In the genomic region with DNA sequence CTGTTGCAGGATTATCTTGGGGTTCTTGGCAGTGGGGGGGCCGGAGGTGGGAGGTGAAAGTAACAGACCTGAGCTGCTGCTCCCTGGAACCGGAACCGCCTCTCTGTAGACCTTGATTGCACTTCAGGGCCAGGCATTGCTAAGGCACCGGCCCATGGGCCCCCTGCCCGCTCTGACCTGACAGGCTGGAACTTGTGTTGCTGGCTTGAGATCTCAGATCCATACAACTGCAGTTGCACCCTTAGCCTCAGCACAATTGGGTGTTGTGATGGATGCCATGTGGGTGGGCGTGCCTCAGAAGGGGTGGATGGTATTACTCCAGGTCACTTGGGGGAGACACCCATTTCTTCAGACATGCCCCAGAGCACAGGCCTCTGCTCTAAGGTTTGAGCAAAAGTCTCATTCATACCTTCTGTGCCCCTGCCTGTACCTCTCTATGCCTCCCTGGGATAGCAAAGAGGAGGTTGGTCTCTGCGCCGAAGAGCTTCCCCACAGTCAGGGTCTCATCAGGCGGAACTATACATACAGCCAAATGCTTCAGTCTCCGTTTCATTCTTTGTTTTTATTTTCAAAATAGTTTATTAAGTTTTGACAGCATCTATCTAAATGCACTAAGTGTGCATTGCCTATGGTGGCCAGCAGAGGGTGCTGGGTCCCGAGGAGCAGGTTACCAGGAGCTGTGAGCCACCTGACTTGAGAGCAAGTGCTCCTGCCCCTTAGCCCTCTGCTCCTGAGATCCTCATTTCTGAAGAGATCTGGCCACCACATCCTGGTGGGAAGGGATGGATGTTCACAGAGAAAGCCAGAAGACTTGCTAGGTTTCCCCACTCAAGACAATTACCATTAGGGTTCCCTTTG, we compare ENCODE assay signal across 9 mouse cellular contexts. TPM values are rescaled to one million over a fixed set of nuclear protein-coding genes. Genes with fewer than 3 reads are reported as not detected.
A peak's percentile ranks its signal among the peaks of the same experiment; 100 is the strongest.
DNase-seq lines count a peak whose midpoint lies in the region; ATAC-seq and TF ChIP-seq lines count a peak whose summit lies in the region.
"Had no signal": no experiment of that assay in that cellular context is flagged by ENCODE, and none has a peak within 500 bp of the region (broad histone marks: within the 10 kb centered on the region; RNA-seq: fewer than 3 reads in every experiment).

No protein-coding gene starts in this region.

- peak in 1 of 2 experiments; percentile 33; a peak in 1 of 4 replicates for TF ChIP-seq POLR2A in MEL (IDR thresholded peaks at IDR 0.05; ENCODE audit: control insufficient read depth in 1 of 2, insufficient read depth in 1 of 2, low read depth in 1 of 2, low read length in 2 of 2, poor library complexity in 1 of 2)

- peak; percentile 31 for ATAC-seq in heart, postnatal 0 days (ENCODE audit: insufficient read depth, low read depth)
- peak; percentile 13; the same call in 1 of the 2 replicates for ATAC-seq in hindbrain, embryonic 15.5 days (ENCODE audit: low FRiP score, low read depth)
- ATAC-seq in liver, embryonic 11.5 days (replicated peaks; ENCODE audit: low FRiP score): peak; percentile 53

- H3K4me1 ChIP-seq in heart, postnatal 0 days (ENCODE audit: control insufficient read depth, insufficient read depth): 0 out of 2 replicates have a peak, but pooled peaks cover 8% of the 10 kb centered on the region
- peaks cover 2 to 10% of the 10 kb centered on the region in 2 experiments for H3K4me1 ChIP-seq in MEL (ENCODE audit: control insufficient read depth in 1 of 2, insufficient read depth in 2 of 2, low read length in 2 of 2)
- peaks cover 4% of the 10 kb centered on the region for H3K4me1 ChIP-seq in hindbrain, embryonic 15.5 days (replicated peaks)
- H3K4me1 ChIP-seq in liver, embryonic 11.5 days (replicated peaks; ENCODE audit: control insufficient read depth, insufficient read depth, low read length): 0 out of 2 replicates have a peak, but pooled peaks cover 2% of the 10 kb centered on the region

- no peak overlapping the region for H3K9ac ChIP-seq in heart, postnatal 0 days (replicated peaks; ENCODE audit: low read depth, low read length)
- H3K9ac ChIP-seq in MEL (ENCODE audit: control insufficient read depth, low read depth, low read length, poor library complexity, severe bottlenecking): no peak overlapping the region
- H3K9ac ChIP-seq in hindbrain, embryonic 15.5 days: no peak overlapping the region
- no peak overlapping the region for H3K9ac ChIP-seq in liver, embryonic 11.5 days (ENCODE audit: low read depth, low read length)

- H3K4me2 ChIP-seq in heart, postnatal 0 days (ENCODE audit: low read depth, low read length): no peak overlapping the region
- no peak overlapping the region for H3K4me2 ChIP-seq in hindbrain, embryonic 15.5 days
- H3K4me2 ChIP-seq in liver, embryonic 11.5 days: no peak overlapping the region

- DNase-seq in heart, postnatal 0 days (ENCODE audit: low spot score): no peak
- no peak for DNase-seq in heart, adult 8-10 months (ENCODE audit: low spot score)
- peak; percentile 88 for DNase-seq in MEL (ENCODE audit: low read depth, low spot score)
- DNase-seq in embryo, embryonic 10.5 days (ENCODE audit: low spot score): peak; percentile 68
- no peak for DNase-seq in liver, embryonic 11.5 days (ENCODE audit: low spot score)
- DNase-seq in neural tube, embryonic 10.5 days (ENCODE audit: extremely low spot score, low spot score): peak; percentile 58
- DNase-seq in thymus, postnatal 25 days: peak; percentile 81

- H3K27ac ChIP-seq in heart, postnatal 0 days (ENCODE audit: low read depth): no peak overlapping the region
- no peak overlapping the region for H3K27ac ChIP-seq in MEL (ENCODE audit: control insufficient read depth, low read depth, low read length)
- no peak overlapping the region for H3K27ac ChIP-seq in hindbrain, embryonic 15.5 days (replicated peaks)
- H3K27ac ChIP-seq in liver, embryonic 11.5 days (ENCODE audit: low read depth, low read length): no peak overlapping the region; the same call in 1 of the 2 replicates

- peaks cover 45% of the 10 kb centered on the region for H3K36me3 ChIP-seq in heart, postnatal 0 days (replicated peaks; ENCODE audit: control insufficient read depth, insufficient read depth, low read length)
- H3K36me3 ChIP-seq in MEL (ENCODE audit: control insufficient read depth in 1 of 2, insufficient read depth in 2 of 2, low read length in 2 of 2): peaks cover 4 to 7% of the 10 kb centered on the region in 2 experiments; a peak in 3 of 4 replicates
- H3K36me3 ChIP-seq in hindbrain, embryonic 15.5 days: peaks cover 44% of the 10 kb centered on the region
- H3K36me3 ChIP-seq in liver, embryonic 11.5 days (ENCODE audit: control insufficient read depth, insufficient read depth, low read length): peaks cover 41% of the 10 kb centered on the region

- H3K79me2 ChIP-seq in MEL (ENCODE audit: control insufficient read depth, insufficient read depth, low read length, poor library complexity): no peaks in the 10 kb centered on the region; the same call in 1 of the 2 replicates

- no peak overlapping the region for H3K4me3 ChIP-seq in heart, postnatal 0 days (ENCODE audit: low read depth, low read length)
- H3K4me3 ChIP-seq in MEL (ENCODE audit: control insufficient read depth in 1 of 2, insufficient read depth in 1 of 2, low read depth in 2 of 2, low read length in 2 of 2): no peak overlapping the region
- no peak overlapping the region for H3K4me3 ChIP-seq in hindbrain, embryonic 15.5 days
- H3K4me3 ChIP-seq in liver, embryonic 11.5 days (ENCODE audit: low read depth, low read length): no peak overlapping the region

- 55% methylated on average over 11 of the region's 11 CpGs for WGBS in heart, postnatal 0 days
- WGBS in hindbrain, embryonic 15.5 days: 55% methylated on average over 11 of the region's 11 CpGs
- WGBS in liver, embryonic 11.5 days: 59% methylated on average over 11 of the region's 11 CpGs

- TF ChIP-seq RAD21 in MEL (IDR thresholded peaks at IDR 0.05; ENCODE audit: low read depth, low read length): peak; percentile 57

- peak; percentile 75 for TF ChIP-seq CTCF in heart, postnatal 0 days (IDR thresholded peaks at IDR 0.05; ENCODE audit: low read depth)
- peak; percentile 91 to 98 (median 95) for TF ChIP-seq CTCF in MEL (IDR thresholded peaks at IDR 0.05 in 2 of 3, conservative IDR thresholded peaks at IDR 0.05 in 1 of 3; ENCODE audit: control insufficient read depth in 1 of 3, insufficient read depth in 1 of 3, low read depth in 2 of 3, low read length in 3 of 3, poor library complexity in 1 of 3, severe bottlenecking in 1 of 3)

- TF ChIP-seq EP300 in heart, postnatal 0 days (IDR thresholded peaks at IDR 0.05; ENCODE audit: low read depth): no peak
- TF ChIP-seq EP300 in MEL (IDR thresholded peaks at IDR 0.05; ENCODE audit: low read depth in 1 of 2, low read length in 2 of 2): no peak

- 0 out of 2 replicates have a peak, but pooled peaks cover 6% of the 10 kb centered on the region for H3K27me3 ChIP-seq in heart, postnatal 0 days (ENCODE audit: control insufficient read depth, insufficient read depth, low read length)
- H3K27me3 ChIP-seq in MEL (ENCODE audit: control insufficient read depth in 1 of 2, insufficient read depth in 2 of 2, low read length in 2 of 2): no peaks in the 10 kb centered on the region
- no peaks in the 10 kb centered on the region for H3K27me3 ChIP-seq in hindbrain, embryonic 15.5 days
- no peaks in the 10 kb centered on the region for H3K27me3 ChIP-seq in liver, embryonic 11.5 days (replicated peaks; ENCODE audit: control insufficient read depth, insufficient read depth, low read length)

- H3K9me3 ChIP-seq in heart, postnatal 0 days (replicated peaks; ENCODE audit: control insufficient read depth, low read length): no peaks in the 10 kb centered on the region
- no peaks in the 10 kb centered on the region for H3K9me3 ChIP-seq in MEL (replicated peaks; ENCODE audit: insufficient read depth, low read length)
- H3K9me3 ChIP-seq in hindbrain, embryonic 15.5 days: no peaks in the 10 kb centered on the region
- H3K9me3 ChIP-seq in liver, embryonic 11.5 days (ENCODE audit: control insufficient read depth, low read length): no peaks in the 10 kb centered on the region

RNA-seq across cellular contexts. Expression of gene H2-D1, which starts 8.1 kb away (rescaled TPM):
- 65.4 and 104 TPM in 2 replicates for total RNA-seq in heart, postnatal 0 days (2014; rRNA removed; ENCODE audit: low replicate concordance)
- polyA plus RNA-seq in heart, postnatal 0 days (2015; fragmentation: Nextera tagmentation; extraction: Ambion mirVana): 105 and 113 TPM in 2 replicates
- total RNA-seq in heart, adult 8-10 months (2022): 100 to 1,000 TPM; 108 to 169 (median 117) TPM
- total RNA-seq in MEL (2012; rRNA removed): 58.7 and 60.1 TPM in 2 replicates
- polyA plus RNA-seq in MEL (2012; ENCODE audit: insufficient read depth in 1 of 2, insufficient read length in 2 of 2, low read depth in 1 of 2, low replicate concordance in 2 of 2, missing spikeins in 1 of 2): 10 to 100 TPM in 1 of 2 experiments, not detected in 1; 97.9 TPM
- 118 and 128 TPM in 2 replicates for polyA plus RNA-seq in hindbrain, embryonic 15.5 days (2015; fragmentation: Nextera tagmentation; extraction: Ambion mirVana)
- polyA plus RNA-seq in liver, embryonic 11.5 days (2014; fragmentation: Nextera tagmentation; extraction: Ambion mirVana): 88.0 and 90.8 TPM in 2 replicates

RNA-seq across cellular contexts. Expression of gene Ddx39b, which starts 12.9 kb away (rescaled TPM):
- 148 and 162 TPM in 2 replicates for total RNA-seq in heart, postnatal 0 days (2014; rRNA removed; ENCODE audit: low replicate concordance)
- 131 TPM in 2 replicates for polyA plus RNA-seq in heart, postnatal 0 days (2015; fragmentation: Nextera tagmentation; extraction: Ambion mirVana)
- 10 to 100 TPM; 76.7 to 92.1 (median 86.6) TPM for total RNA-seq in heart, adult 8-10 months (2022)
- 206 and 270 TPM in 2 replicates for total RNA-seq in MEL (2012; rRNA removed)
- polyA plus RNA-seq in MEL (2012; ENCODE audit: insufficient read depth in 1 of 2, insufficient read length in 2 of 2, low read depth in 1 of 2, low replicate concordance in 2 of 2, missing spikeins in 1 of 2): 100 to 1,000 TPM; 581 to 787 TPM
- polyA plus RNA-seq in hindbrain, embryonic 15.5 days (2015; fragmentation: Nextera tagmentation; extraction: Ambion mirVana): 361 and 365 TPM in 2 replicates
- polyA plus RNA-seq in liver, embryonic 11.5 days (2014; fragmentation: Nextera tagmentation; extraction: Ambion mirVana): 432 and 439 TPM in 2 replicates

RNA-seq across cellular contexts. Expression of gene Nfkbil1, which starts 18.9 kb away (rescaled TPM):
- total RNA-seq in heart, postnatal 0 days (2014; rRNA removed; ENCODE audit: low replicate concordance): 14.3 and 33.4 TPM in 2 replicates
- 6.7 and 7.0 TPM in 2 replicates for polyA plus RNA-seq in heart, postnatal 0 days (2015; fragmentation: Nextera tagmentation; extraction: Ambion mirVana)
- 1 to 10 TPM; 8.2 to 9.4 (median 8.5) TPM for total RNA-seq in heart, adult 8-10 months (2022)
- 10.1 and 10.3 TPM in 2 replicates for total RNA-seq in MEL (2012; rRNA removed)
- 10 to 100 TPM in 1 of 2 experiments, not detected in 1; 26.0 TPM for polyA plus RNA-seq in MEL (2012; ENCODE audit: insufficient read depth in 1 of 2, insufficient read length in 2 of 2, low read depth in 1 of 2, low replicate concordance in 2 of 2, missing spikeins in 1 of 2)
- polyA plus RNA-seq in hindbrain, embryonic 15.5 days (2015; fragmentation: Nextera tagmentation; extraction: Ambion mirVana): 10.8 and 12.0 TPM in 2 replicates
- polyA plus RNA-seq in liver, embryonic 11.5 days (2014; fragmentation: Nextera tagmentation; extraction: Ambion mirVana): 4.6 and 5.4 TPM in 2 replicates

RNA-seq across cellular contexts. Expression of gene Atp6v1g2, which starts 21.0 kb away (rescaled TPM):
- 3.2 and 3.7 TPM in 2 replicates for total RNA-seq in heart, postnatal 0 days (2014; rRNA removed; ENCODE audit: low replicate concordance)
- 10.6 and 10.7 TPM in 2 replicates for polyA plus RNA-seq in heart, postnatal 0 days (2015; fragmentation: Nextera tagmentation; extraction: Ambion mirVana)
- total RNA-seq in heart, adult 8-10 months (2022): 1 to 10 TPM; 1.7 to 3.6 (median 1.9) TPM
- total RNA-seq in MEL (2012; rRNA removed): 0.46 and 0.56 TPM in 2 replicates
- polyA plus RNA-seq in MEL (2012; ENCODE audit: insufficient read depth in 1 of 2, insufficient read length in 2 of 2, low read depth in 1 of 2, low replicate concordance in 2 of 2, missing spikeins in 1 of 2): 1 to 10 TPM in 1 of 2 experiments, not detected in 1; 4.7 TPM
- 99.1 and 110 TPM in 2 replicates for polyA plus RNA-seq in hindbrain, embryonic 15.5 days (2015; fragmentation: Nextera tagmentation; extraction: Ambion mirVana)
- polyA plus RNA-seq in liver, embryonic 11.5 days (2014; fragmentation: Nextera tagmentation; extraction: Ambion mirVana): 2.6 and 2.9 TPM in 2 replicates

RNA-seq across cellular contexts. Expression of gene Gm16181, which starts 33.8 kb away (rescaled TPM):
- 0.93 TPM in 1 of 2 replicates, not detected in the other for total RNA-seq in heart, postnatal 0 days (2014; rRNA removed; ENCODE audit: low replicate concordance)
- polyA plus RNA-seq in heart, postnatal 0 days (2015; fragmentation: Nextera tagmentation; extraction: Ambion mirVana): 0.81 and 0.87 TPM in 2 replicates
- under 1 TPM in 1 of 4 experiments, not detected in 3; 0.72 TPM for total RNA-seq in heart, adult 8-10 months (2022)
- total RNA-seq in MEL (2012; rRNA removed): not detected in 2 replicates
- polyA plus RNA-seq in MEL (2012; ENCODE audit: insufficient read depth in 1 of 2, insufficient read length in 2 of 2, low read depth in 1 of 2, low replicate concordance in 2 of 2, missing spikeins in 1 of 2): under 1 TPM in 1 of 2 experiments, not detected in 1; 0.58 TPM
- 0.43 and 0.55 TPM in 2 replicates for polyA plus RNA-seq in hindbrain, embryonic 15.5 days (2015; fragmentation: Nextera tagmentation; extraction: Ambion mirVana)
- 0.53 TPM in 1 of 2 replicates, not detected in the other for polyA plus RNA-seq in liver, embryonic 11.5 days (2014; fragmentation: Nextera tagmentation; extraction: Ambion mirVana)
- total RNA-seq: left cerebral cortex, postnatal 14 days had no signal

Comparison
In these comparisons a context has a peak if more than half of its experiments do, and no peak if none do; other contexts are left out.
1. DNase-seq: peak in MEL (single experiment), embryo, embryonic 10.5 days (single experiment), neural tube, embryonic 10.5 days (single experiment) and thymus, postnatal 25 days (single experiment); none in heart, postnatal 0 days (single experiment), heart, adult 8-10 months (single experiment) and liver, embryonic 11.5 days (single experiment).
2. Peak in every context shown above with its lines, with median percentiles within 50 percentile points of each other: ATAC-seq.